Mouse (Mus musculus): Measurements from ENCODE around the gene Micall1. TPM values are rescaled to one million over a fixed set of nuclear protein-coding genes. Genes with fewer than 3 reads are reported as not detected.

Gene Micall1
- 12.2 and 13.0 TPM in 2 replicates for polyA plus RNA-seq (2016; fragmentation: Nextera tagmentation; extraction: Ambion mirVana)

- H3K36me3 ChIP-seq: peaks cover 16% of the 10 kb centered on the region; the same call in 1 of the 2 replicates
- H3K27ac ChIP-seq: peak within 1 kb of the TSS; percentile 93
- ATAC-seq (ENCODE audit: insufficient number of reproducible peaks, insufficient read depth, low FRiP score, low TSS enrichment, low read depth): peak; percentile 87
- H3K4me1 ChIP-seq (replicated peaks): peaks cover 36% of the 10 kb centered on the region
- WGBS: under 1% methylated on average over 73 of the region's 85 CpGs
- peak within 1 kb of the TSS; percentile 89 for H3K9ac ChIP-seq (replicated peaks)
- H3K27me3 ChIP-seq: peaks cover 8% of the 10 kb centered on the region
- no peaks in the 10 kb centered on the region for H3K9me3 ChIP-seq
- H3K4me3 ChIP-seq (replicated peaks): peak within 1 kb of the TSS; percentile 92
- H3K4me2 ChIP-seq: peak within 1 kb of the TSS; percentile 96
Observed at GRCm38 (mm10) chr15:79108421-79109320, at the start of gene Micall1. Gene Micall1 (plus strand): TSS chr15:79108898.

GRCm38 (mm10) chr15:79060887-79061565, 47.7 kb upstream of the Micall1 start:
- Histone ChIP-seq H3K4me3 (replicated peaks) (0 out of 2 replicates have a peak overlapping the region, but pooled peaks have one; percentile 95), H3K27me3 (no peaks in the 10 kb centered on the region), H3K9me3 (no peaks in the 10 kb centered on the region), H3K4me1 (replicated peaks) (peaks cover 16% of the 10 kb centered on the region), H3K36me3 (peaks cover 51% of the 10 kb centered on the region), H3K27ac (no peak overlapping the region), H3K9ac (replicated peaks) (no peak overlapping the region), H3K4me2 (peak overlapping the region; percentile 84; the same call in 1 of the 2 replicates)
- ATAC-seq (ENCODE audit: insufficient number of reproducible peaks, insufficient read depth, low FRiP score, low TSS enrichment, low read depth): no peak
- WGBS: 87% methylated on average over 14 of the region's 14 CpGs

- Histone ChIP-seq H3K36me3 (peaks cover 35% of the 10 kb centered on the region), H3K9ac (replicated peaks) (peak within 1 kb of the TSS; percentile 89), H3K27me3 (no peaks in the 10 kb centered on the region), H3K9me3 (no peaks in the 10 kb centered on the region), H3K4me3 (replicated peaks) (peak within 1 kb of the TSS; percentile 95), H3K4me1 (replicated peaks) (peaks cover 24% of the 10 kb centered on the region), H3K27ac (peak within 1 kb of the TSS; percentile 58), H3K4me2 (peak within 1 kb of the TSS; percentile 84)
- ATAC-seq (ENCODE audit: insufficient number of reproducible peaks, insufficient read depth, low FRiP score, low TSS enrichment, low read depth): peak; percentile 98
- under 1% methylated on average over 75 of the region's 80 CpGs for WGBS
Observed at GRCm38 (mm10) chr15:79062376-79063159, 46.1 kb upstream of the Micall1 start, which contains the start of gene Ankrd54. Gene Ankrd54 (minus strand): TSS chr15:79062893.

- 0 out of 2 replicates have a peak overlapping the region, but pooled peaks have one; percentile 8 for H3K27ac ChIP-seq
- no peaks in the 10 kb centered on the region for H3K27me3 ChIP-seq
- peaks cover 29% of the 10 kb centered on the region for H3K36me3 ChIP-seq
- 10% methylated on average over 14 of the region's 14 CpGs for WGBS
- no peak for ATAC-seq (ENCODE audit: insufficient number of reproducible peaks, insufficient read depth, low FRiP score, low TSS enrichment, low read depth)
- peak overlapping the region; percentile 54 for H3K4me2 ChIP-seq
- no peaks in the 10 kb centered on the region for H3K9me3 ChIP-seq
- no peak overlapping the region for H3K9ac ChIP-seq (replicated peaks)
- H3K4me1 ChIP-seq (replicated peaks): peaks cover 24% of the 10 kb centered on the region
- peak overlapping the region; percentile 29 for H3K4me3 ChIP-seq (replicated peaks)
Observed at GRCm38 (mm10) chr15:79063160-79063740, 45.4 kb upstream of the Micall1 start.

- H3K4me1 ChIP-seq (replicated peaks): peaks cover 24% of the 10 kb centered on the region
- H3K36me3 ChIP-seq: peaks cover 9% of the 10 kb centered on the region
- no peak overlapping the region for H3K4me2 ChIP-seq
- no peaks in the 10 kb centered on the region for H3K9me3 ChIP-seq
- H3K9ac ChIP-seq (replicated peaks): no peak overlapping the region
- no peak overlapping the region for H3K4me3 ChIP-seq (replicated peaks)
- no peaks in the 10 kb centered on the region for H3K27me3 ChIP-seq
- 35% methylated on average over 8 of the region's 8 CpGs for WGBS
- H3K27ac ChIP-seq: peak overlapping the region; percentile 58
- ATAC-seq (ENCODE audit: insufficient number of reproducible peaks, insufficient read depth, low FRiP score, low TSS enrichment, low read depth): no peak
Observed at GRCm38 (mm10) chr15:79065086-79065770, 43.5 kb upstream of the Micall1 start.

GRCm38 (mm10) chr15:79066276-79066675, 42.4 kb upstream of the Micall1 start:
- 22% methylated on average over 2 of the region's 2 CpGs for WGBS
- Histone ChIP-seq H3K27me3 (no peaks in the 10 kb centered on the region), H3K36me3 (no peaks in the 10 kb centered on the region), H3K9ac (replicated peaks) (no peak overlapping the region), H3K9me3 (no peaks in the 10 kb centered on the region), H3K4me3 (replicated peaks) (no peak overlapping the region), H3K4me1 (replicated peaks) (peaks cover 20% of the 10 kb centered on the region), H3K4me2 (0 out of 2 replicates have a peak overlapping the region, but pooled peaks have one; percentile 0), H3K27ac (no peak overlapping the region)
- ATAC-seq (ENCODE audit: insufficient number of reproducible peaks, insufficient read depth, low FRiP score, low TSS enrichment, low read depth): no peak

- H3K36me3 ChIP-seq: no peaks in the 10 kb centered on the region
- no peak for ATAC-seq (ENCODE audit: insufficient number of reproducible peaks, insufficient read depth, low FRiP score, low TSS enrichment, low read depth)
- H3K27ac ChIP-seq: no peak overlapping the region
Observed at GRCm38 (mm10) chr15:79067631-79068030, 41.1 kb upstream of the Micall1 start.

GRCm38 (mm10) chr15:79068416-79068815, 40.3 kb upstream of the Micall1 start:
- WGBS: 77% methylated on average over 3 of the region's 3 CpGs
- Histone ChIP-seq H3K27me3 (no peaks in the 10 kb centered on the region), H3K4me3 (replicated peaks) (no peak overlapping the region), H3K27ac (no peak overlapping the region), H3K4me2 (no peak overlapping the region), H3K4me1 (replicated peaks) (peaks cover 11% of the 10 kb centered on the region), H3K9me3 (no peaks in the 10 kb centered on the region), H3K36me3 (no peaks in the 10 kb centered on the region), H3K9ac (replicated peaks) (no peak overlapping the region)
- ATAC-seq (ENCODE audit: insufficient number of reproducible peaks, insufficient read depth, low FRiP score, low TSS enrichment, low read depth): no peak

More at GRCm38 (mm10) chr15:79067631-79068030, 41.1 kb upstream of the Micall1 start:
- no peaks in the 10 kb centered on the region for H3K27me3 ChIP-seq
- no peak overlapping the region for H3K9ac ChIP-seq (replicated peaks)
- no peak overlapping the region for H3K4me3 ChIP-seq (replicated peaks)
- no peak overlapping the region for H3K4me2 ChIP-seq
- H3K9me3 ChIP-seq: no peaks in the 10 kb centered on the region
- peaks cover 11% of the 10 kb centered on the region for H3K4me1 ChIP-seq (replicated peaks)
- 70% methylated on average over 3 of the region's 3 CpGs for WGBS

GRCm38 (mm10) chr15:79071117-79072039, 37.3 kb upstream of the Micall1 start:
- peaks cover 19% of the 10 kb centered on the region for H3K4me1 ChIP-seq (replicated peaks)

More at GRCm38 (mm10) chr15:79071117-79072039, 37.3 kb upstream of the Micall1 start:
- Histone ChIP-seq H3K4me3 (replicated peaks) (no peak overlapping the region), H3K36me3 (peaks cover under 1% of the 10 kb centered on the region), H3K4me2 (no peak overlapping the region), H3K9ac (replicated peaks) (no peak overlapping the region), H3K27ac (no peak overlapping the region), H3K27me3 (no peaks in the 10 kb centered on the region), H3K9me3 (no peaks in the 10 kb centered on the region)
- no peak for ATAC-seq (ENCODE audit: insufficient number of reproducible peaks, insufficient read depth, low FRiP score, low TSS enrichment, low read depth)
- 61% methylated on average over 5 of the region's 5 CpGs for WGBS
